Mouse (Mus musculus): ENCODE results near the gene Dynlrb2. TPM values are rescaled to one million over a fixed set of nuclear protein-coding genes. Genes with fewer than 3 reads are reported as not detected.

Gene Dynlrb2
- total and polyA plus RNA-seq, 3 experiments, result not detected

DNA sequence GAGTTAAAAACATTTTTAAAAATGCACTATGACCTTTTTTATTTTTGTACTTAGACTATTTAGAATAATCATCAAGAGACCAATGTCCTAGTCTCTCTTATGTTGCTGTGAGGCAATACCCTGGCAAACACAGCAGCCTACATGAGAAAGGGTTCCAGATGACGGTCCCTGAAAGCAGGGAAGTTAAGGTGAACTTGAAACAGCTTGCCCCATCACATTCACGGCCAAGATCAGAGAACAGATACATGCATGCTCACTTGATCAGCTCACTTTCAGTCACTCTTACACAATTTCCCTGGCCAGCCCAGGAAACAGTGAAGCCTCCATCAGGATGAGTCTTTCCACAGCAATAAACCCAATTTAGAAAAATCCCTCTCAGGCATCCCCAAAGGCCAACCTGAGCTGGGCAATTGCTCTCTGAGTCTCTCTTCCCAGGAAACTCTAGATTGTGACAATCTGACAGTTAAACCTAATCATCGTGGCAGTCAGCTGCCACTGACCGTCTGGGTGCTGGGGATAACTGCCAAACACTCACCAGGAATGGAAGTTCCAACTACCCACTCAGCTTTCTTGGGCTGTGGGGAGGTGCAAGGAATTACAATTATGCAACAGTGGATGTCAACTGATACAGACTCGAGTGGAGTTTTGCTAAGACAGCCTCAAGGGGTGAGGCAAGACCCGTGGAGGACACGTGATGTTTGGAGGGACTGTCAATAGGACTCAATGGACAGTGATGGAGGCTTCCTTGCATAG lies 4.5 kb upstream of the Dynlrb2 start:
- Histone ChIP-seq H3K9ac (ENCODE audit: insufficient read depth, low read depth) (no peak overlapping the region), H3K27me3 (replicated peaks) (no peaks in the 10 kb centered on the region), H3K4me1 (ENCODE audit: control insufficient read depth in 1 of 2, insufficient read depth in 2 of 2) (peaks cover 0 to 13% of the 10 kb centered on the region in 2 experiments; a peak in 2 of 4 replicates), H3K4me2 (ENCODE audit: insufficient read depth, low read depth, poor library complexity, severe bottlenecking) (no peak overlapping the region), H3K36me3 (replicated peaks in 1 of 2; ENCODE audit: control insufficient read depth in 1 of 2, insufficient read depth in 1 of 2, low read length in 1 of 2) (no peaks in the 10 kb centered on the region), H3K27ac (ENCODE audit: insufficient read depth, low read depth) (no peak overlapping the region), H3K79me2 (replicated peaks; ENCODE audit: control insufficient read depth, extremely low read depth, insufficient read depth, poor library complexity, severe bottlenecking) (no peaks in the 10 kb centered on the region), H3K4me3 (replicated peaks in 1 of 3; ENCODE audit: low read depth in 2 of 3, low read length in 2 of 3, poor library complexity in 1 of 3) (no peak overlapping the region), H3K9me3 (replicated peaks; ENCODE audit: low read length) (no peaks in the 10 kb centered on the region)
- dilution Hi-C loops (cut with MboI; ENCODE audit: extremely low pct_ligation_motif_present, extremely low pct_unique_long_range_greater_than_20kb, low sequenced_read_pairs) (no loop called here), in situ Hi-C loops (cut with MboI; ENCODE audit: low pct_ligation_motif_present, low pct_unique_long_range_greater_than_20kb, low sequenced_read_pairs) (no loop called here)
- no peak for DNase-seq (ENCODE audit: extremely low read depth)
- TF ChIP-seq JUN (IDR thresholded peaks at IDR 0.05; ENCODE audit: insufficient read depth, low read depth, low read length) (no peak), CHD2 (IDR thresholded peaks at IDR 0.05; ENCODE audit: low read length) (no peak), SMC3 (IDR thresholded peaks at IDR 0.05; ENCODE audit: low read depth, low read length) (no peak), NRF1 (IDR thresholded peaks at IDR 0.05; ENCODE audit: low read depth, low read length) (no peak), POLR2AphosphoS2 (IDR thresholded peaks at IDR 0.05; ENCODE audit: low read depth, low read length) (no peak), JUND (conservative IDR thresholded peaks at IDR 0.05; ENCODE audit: low read depth, low read length) (no peak), PAX5 (IDR thresholded peaks at IDR 0.05; ENCODE audit: low read length) (no peak), ZC3H11A (IDR thresholded peaks at IDR 0.05; ENCODE audit: low read depth, low read length) (no peak), ELF1 (IDR thresholded peaks at IDR 0.05; ENCODE audit: low read depth, low read length) (no peak), BHLHE40 (IDR thresholded peaks at IDR 0.05; ENCODE audit: low read depth, low read length) (no peak), ZNF384 (IDR thresholded peaks at IDR 0.05; ENCODE audit: low read depth, low read length) (no peak), MAFK (IDR thresholded peaks at IDR 0.05; ENCODE audit: insufficient replicate concordance, low read length) (no peak), MXI1 (IDR thresholded peaks at IDR 0.05; ENCODE audit: low read depth, low read length) (no peak), MEF2A (IDR thresholded peaks at IDR 0.05; ENCODE audit: borderline replicate concordance, low read depth, low read length) (no peak), POLR2A (IDR thresholded peaks at IDR 0.05; ENCODE audit: low read depth, low read length) (no peak), NELFE (IDR thresholded peaks at IDR 0.05; ENCODE audit: low read depth, low read length) (no peak), RCOR1 (conservative IDR thresholded peaks at IDR 0.05; ENCODE audit: low read depth, low read length) (no peak), ZMIZ1 (IDR thresholded peaks at IDR 0.05; ENCODE audit: low read depth, low read length) (no peak), USF1 (IDR thresholded peaks at IDR 0.05; ENCODE audit: low read depth, low read length) (no peak), MAX (IDR thresholded peaks at IDR 0.05; ENCODE audit: low read length) (no peak)

DNA sequence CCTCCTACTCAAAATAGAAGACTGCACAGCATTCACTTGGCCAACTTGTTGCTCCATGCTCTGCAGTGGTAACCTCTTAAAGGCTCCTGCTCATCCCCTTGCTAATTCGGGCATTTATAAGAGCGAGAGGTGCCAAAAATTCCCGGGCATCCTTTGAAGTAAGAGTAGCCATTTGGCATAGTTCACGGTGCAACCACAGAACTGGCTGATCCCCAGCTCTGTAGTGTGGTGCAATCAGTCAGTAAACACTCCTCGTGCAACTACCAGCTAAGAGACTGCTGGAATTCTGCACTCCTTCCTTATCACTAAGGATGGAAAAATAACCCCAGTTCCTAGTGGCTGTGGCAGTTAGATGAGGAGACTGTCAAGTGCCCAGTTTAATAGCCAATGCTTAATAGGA lies 3.9 kb downstream of the Dynlrb2 start:
- Histone ChIP-seq H3K9me3 (replicated peaks; ENCODE audit: low read length) (no peaks in the 10 kb centered on the region), H3K4me1 (ENCODE audit: control insufficient read depth in 1 of 2, insufficient read depth in 2 of 2) (peaks cover 7 to 31% of the 10 kb centered on the region in 2 experiments), H3K27me3 (replicated peaks) (no peaks in the 10 kb centered on the region), H3K79me2 (replicated peaks; ENCODE audit: control insufficient read depth, extremely low read depth, insufficient read depth, poor library complexity, severe bottlenecking) (no peaks in the 10 kb centered on the region), H3K36me3 (replicated peaks in 1 of 2; ENCODE audit: control insufficient read depth in 1 of 2, insufficient read depth in 1 of 2, low read length in 1 of 2) (no peaks in the 10 kb centered on the region), H3K9ac (ENCODE audit: insufficient read depth, low read depth) (no peak overlapping the region), H3K4me2 (ENCODE audit: insufficient read depth, low read depth, poor library complexity, severe bottlenecking) (no peak overlapping the region), H3K27ac (ENCODE audit: insufficient read depth, low read depth) (no peak overlapping the region), H3K4me3 (replicated peaks in 1 of 3; ENCODE audit: low read depth in 2 of 3, low read length in 2 of 3, poor library complexity in 1 of 3) (no peak overlapping the region)
- TF ChIP-seq ZKSCAN1 (IDR thresholded peaks at IDR 0.05; ENCODE audit: borderline replicate concordance, low read depth, low read length), result no peak
- no peak for TF ChIP-seq MAZ (IDR thresholded peaks at IDR 0.05; ENCODE audit: low read depth, low read length)
- no peak for TF ChIP-seq MXI1 (IDR thresholded peaks at IDR 0.05; ENCODE audit: low read depth, low read length)
- no peak for TF ChIP-seq MAX (IDR thresholded peaks at IDR 0.05; ENCODE audit: low read length)
- TF ChIP-seq BHLHE40 (IDR thresholded peaks at IDR 0.05; ENCODE audit: low read depth, low read length), result no peak
- TF ChIP-seq TCF12 (IDR thresholded peaks at IDR 0.05; ENCODE audit: low read depth, low read length), result no peak
- no peak for TF ChIP-seq GABPA (IDR thresholded peaks at IDR 0.05; ENCODE audit: insufficient replicate concordance, low read depth, low read length)
- TF ChIP-seq CTCF (conservative IDR thresholded peaks at IDR 0.05 in 1 of 2, IDR thresholded peaks at IDR 0.05 in 1 of 2; ENCODE audit: low read depth in 2 of 2, low read length in 2 of 2), result no peak
- no peak for TF ChIP-seq MYC (IDR thresholded peaks at IDR 0.05; ENCODE audit: low read depth, low read length)
- no peak for TF ChIP-seq NRF1 (IDR thresholded peaks at IDR 0.05; ENCODE audit: low read depth, low read length)
- no peak for TF ChIP-seq UBTF (IDR thresholded peaks at IDR 0.05; ENCODE audit: low read depth, low read length)
- TF ChIP-seq POLR2AphosphoS2 (IDR thresholded peaks at IDR 0.05; ENCODE audit: low read depth, low read length), result no peak
- TF ChIP-seq RAD21 (IDR thresholded peaks at IDR 0.05; ENCODE audit: low read depth, low read length), result no peak
- no peak for TF ChIP-seq E2F4 (IDR thresholded peaks at IDR 0.05; ENCODE audit: insufficient replicate concordance, low read depth, low read length)
- dilution Hi-C loops (cut with MboI; ENCODE audit: extremely low pct_ligation_motif_present, extremely low pct_unique_long_range_greater_than_20kb, low sequenced_read_pairs), result no loop called here
- in situ Hi-C loops (cut with MboI; ENCODE audit: low pct_ligation_motif_present, low pct_unique_long_range_greater_than_20kb, low sequenced_read_pairs), result no loop called here
- DNase-seq (ENCODE audit: extremely low read depth), result no peak

Measured in CH12.LX (cell line).